Mouse (Mus musculus) cerebral cortex, adult 2 months (tissue): ENCODE results near the gene Apoa2.

Source experiments
- WGBS: fragments of 180-500 bp; shearing (Covaris S2); methylation state at CpG from one replicate; pipeline ENCODE4 v1.1.7; 2018; 5-methylcytosine and 5-hydroxymethylcytosine counted together

Gene Apoa2

GRCm38 (mm10) chr1:171205704-171206493 is 19.0 kb upstream of the Apoa2 start:
- 66% methylated on average over 6 of the region's 6 CpGs for WGBS

- WGBS = 30% methylated on average over 4 of the region's 4 CpGs
Measured at GRCm38 (mm10) chr1:171209409-171209808, 15.4 kb upstream of the Apoa2 start.

- 66% methylated on average over 3 of the region's 3 CpGs for WGBS
Measured at GRCm38 (mm10) chr1:171212854-171213253, 12.0 kb upstream of the Apoa2 start.

- WGBS = 77% methylated on average over 10 of the region's 10 CpGs
Measured at GRCm38 (mm10) chr1:171213801-171214496, 10.9 kb upstream of the Apoa2 start, which contains the start of gene Nr1i3. Gene Nr1i3 (plus strand): TSS chr1:171213970.

GRCm38 (mm10) chr1:171216241-171216955 is 8.5 kb upstream of the Apoa2 start:
- WGBS = 89% methylated on average over 18 of the region's 18 CpGs

- WGBS = 2% methylated on average over 10 of the region's 10 CpGs
Measured at GRCm38 (mm10) chr1:171220871-171221270, 4.0 kb upstream of the Apoa2 start.

GRCm38 (mm10) chr1:171221281-171222193 is 3.3 kb upstream of the Apoa2 start:
- WGBS = 3% methylated on average over 22 of the region's 22 CpGs

GRCm38 (mm10) chr1:171222238-171223155 is 2.4 kb upstream of the Apoa2 start, which contains the start of gene Tomm40l:
Gene Tomm40l (minus strand): TSS chr1:171222514.
- 1% methylated on average over 28 of the region's 28 CpGs for WGBS

- WGBS = 72% methylated on average over 6 of the region's 6 CpGs
Measured at GRCm38 (mm10) chr1:171223168-171223567, 1.7 kb upstream of the Apoa2 start.

- 94% methylated on average over 2 of the region's 2 CpGs for WGBS
Measured at GRCm38 (mm10) chr1:171223796-171224195, 1.1 kb upstream of the Apoa2 start.

GRCm38 (mm10) chr1:171226780-171227179 is 1.9 kb downstream of the Apoa2 start:
- WGBS = 51% methylated on average over 4 of the region's 4 CpGs

- 93% methylated on average over 1 of the region's 1 CpGs for WGBS
Measured at GRCm38 (mm10) chr1:171227879-171228278, 3.0 kb downstream of the Apoa2 start.

GRCm38 (mm10) chr1:171229750-171230149 is 4.9 kb downstream of the Apoa2 start:
- 75% methylated on average over 6 of the region's 6 CpGs for WGBS

- WGBS = 63% methylated on average over 3 of the region's 3 CpGs
Measured at GRCm38 (mm10) chr1:171230215-171230614, 5.4 kb downstream of the Apoa2 start.

GRCm38 (mm10) chr1:171231844-171232243 is 7.0 kb downstream of the Apoa2 start:
- 67% methylated on average over 4 of the region's 4 CpGs for WGBS

- WGBS = 78% methylated on average over 5 of the region's 5 CpGs
Measured at GRCm38 (mm10) chr1:171232348-171232747, 7.5 kb downstream of the Apoa2 start.

- 78% methylated on average over 12 of the region's 12 CpGs for WGBS
Measured at GRCm38 (mm10) chr1:171232800-171233730, 8.2 kb downstream of the Apoa2 start.

- 83% methylated on average over 14 of the region's 14 CpGs for WGBS
Measured at GRCm38 (mm10) chr1:171234126-171234525, 9.3 kb downstream of the Apoa2 start, which contains the start of gene Fcer1g. Gene Fcer1g (minus strand): TSS chr1:171234365.

- 91% methylated on average over 4 of the region's 4 CpGs for WGBS
Measured at GRCm38 (mm10) chr1:171234538-171234937, 9.7 kb downstream of the Apoa2 start.
